Mouse (Mus musculus) neural tube, embryonic 15.5 days (tissue): Measurements from ENCODE around the gene Cyb5r2. TPM values are rescaled to one million over a fixed set of nuclear protein-coding genes. Genes with fewer than 3 reads are reported as not detected.

Experiments
- polyA plus RNA-seq: library from polyadenylated mRNA; unstranded; fragments of >200 nt; fragmentation: Nextera tagmentation; extraction: Ambion mirVana; gene quantifications from 2 replicates; pipeline ENCODE4 v1.2.1, GENCODE M21; 2015

Cyb5r2 gene
- polyA plus RNA-seq, 1 experiment from 2014 or later, result 0.09 TPM

Other genes starting within 250 kb of the Cyb5r2 start
- gene Olfml1, start 190.6 kb downstream of the Cyb5r2 start, polyA plus RNA-seq, result 3.1 and 6.5 TPM in 2 replicates
- gene Ppfibp2, start 162.8 kb downstream of the Cyb5r2 start, polyA plus RNA-seq, result 2.5 and 3.6 TPM in 2 replicates
- not detected in 2 replicates for gene 5330417H12Rik, start 132.9 kb downstream of the Cyb5r2 start, polyA plus RNA-seq
- not detected in 2 replicates for gene Ovch2, start 43.2 kb upstream of the Cyb5r2 start, polyA plus RNA-seq
- gene Olfr467, start 54.2 kb upstream of the Cyb5r2 start, polyA plus RNA-seq, result not detected in 2 replicates
- gene Olfr469, start 67.5 kb upstream of the Cyb5r2 start, polyA plus RNA-seq, result not detected in 2 replicates
- gene Olfr470, start 89.5 kb upstream of the Cyb5r2 start, polyA plus RNA-seq, result not detected in 2 replicates
- gene Olfr472, start 139.9 kb upstream of the Cyb5r2 start, polyA plus RNA-seq, result not detected in 2 replicates
- not detected in 2 replicates for gene Olfr473, start 172.4 kb upstream of the Cyb5r2 start, polyA plus RNA-seq
- not detected in 2 replicates for gene Olfr474, start 196.6 kb upstream of the Cyb5r2 start, polyA plus RNA-seq
- gene Olfr476, start 206.8 kb upstream of the Cyb5r2 start, polyA plus RNA-seq, result not detected in 2 replicates
- gene Olfr477, start 228.7 kb upstream of the Cyb5r2 start, polyA plus RNA-seq, result not detected in 2 replicates